Mouse (Mus musculus): ENCODE measurements around the gene Cd180. TPM values are rescaled to one million over a fixed set of nuclear protein-coding genes. Genes with fewer than 3 reads are reported as not detected.
A peak's percentile ranks its signal among the peaks of the same experiment; 100 is the strongest.
"Not testable (repeated sequence)": the region's sequence is repeated elsewhere in the genome, so short reads cannot be mapped to it uniquely, and the experiment has no call there.

The Cd180 gene
- polyA plus RNA-seq, 1 experiment from 2014 or later, result 0.64 TPM

- ATAC-seq (ENCODE audit: low read depth), result no peak
- Histone ChIP-seq H3K36me3 (ENCODE audit: control insufficient read depth, insufficient read depth, low read length) (no peaks in the 10 kb centered on the region), H3K4me1 (replicated peaks; ENCODE audit: control insufficient read depth, insufficient read depth, low read length) (no peaks in the 10 kb centered on the region), H3K9me3 (ENCODE audit: control insufficient read depth, low read length) (no peaks in the 10 kb centered on the region), H3K9ac (ENCODE audit: low read length) (no peak overlapping the region), H3K27ac (ENCODE audit: low read length) (no peak overlapping the region), H3K4me3 (ENCODE audit: low read length) (no peak overlapping the region), H3K4me2 (ENCODE audit: low read depth, low read length) (no peak overlapping the region), H3K27me3 (ENCODE audit: control insufficient read depth, insufficient read depth, low read depth, low read length) (no peaks in the 10 kb centered on the region)
- 66% methylated on average over 2 of the region's 2 CpGs for WGBS
These were observed 32.5 kb downstream of the Cd180 start for GRCm38 (mm10) chr13:102725906-102726305.

- Histone ChIP-seq H3K4me2 (ENCODE audit: low read depth, low read length) (no peak overlapping the region), H3K9ac (ENCODE audit: low read length) (no peak overlapping the region), H3K4me1 (replicated peaks; ENCODE audit: control insufficient read depth, insufficient read depth, low read length) (no peaks in the 10 kb centered on the region), H3K27me3 (ENCODE audit: control insufficient read depth, insufficient read depth, low read depth, low read length) (no peaks in the 10 kb centered on the region), H3K9me3 (ENCODE audit: control insufficient read depth, low read length) (no peaks in the 10 kb centered on the region), H3K4me3 (ENCODE audit: low read length) (no peak overlapping the region), H3K27ac (ENCODE audit: low read length) (no peak overlapping the region), H3K36me3 (ENCODE audit: control insufficient read depth, insufficient read depth, low read length) (no peaks in the 10 kb centered on the region)
- no peak for ATAC-seq (ENCODE audit: low read depth)
- 76% methylated on average over 1 of the region's 1 CpGs for WGBS
These were observed 33.5 kb downstream of the Cd180 start for GRCm38 (mm10) chr13:102726876-102727275.

- H3K4me2 ChIP-seq (ENCODE audit: low read depth, low read length), result no peak overlapping the region
- no peak for ATAC-seq (ENCODE audit: low read depth)
- 53% methylated on average over 3 of the region's 3 CpGs for WGBS
- H3K27ac ChIP-seq (ENCODE audit: low read length), result no peak overlapping the region
- no peak overlapping the region for H3K4me3 ChIP-seq (ENCODE audit: low read length)
- no peaks in the 10 kb centered on the region for H3K27me3 ChIP-seq (ENCODE audit: control insufficient read depth, insufficient read depth, low read depth, low read length)
- no peaks in the 10 kb centered on the region for H3K9me3 ChIP-seq (ENCODE audit: control insufficient read depth, low read length)
- H3K4me1 ChIP-seq (replicated peaks; ENCODE audit: control insufficient read depth, insufficient read depth, low read length), result no peaks in the 10 kb centered on the region
- no peak overlapping the region for H3K9ac ChIP-seq (ENCODE audit: low read length)
- no peaks in the 10 kb centered on the region for H3K36me3 ChIP-seq (ENCODE audit: control insufficient read depth, insufficient read depth, low read length)
These were observed 34.7 kb downstream of the Cd180 start for GRCm38 (mm10) chr13:102728035-102728434.

GRCm38 (mm10) chr13:102728951-102729350 lies 35.6 kb downstream of the Cd180 start:
- not testable (repeated sequence) for H3K36me3 ChIP-seq (ENCODE audit: control insufficient read depth, insufficient read depth, low read length); H3K9me3 ChIP-seq (ENCODE audit: control insufficient read depth, low read length); H3K4me2 ChIP-seq (ENCODE audit: low read depth, low read length); H3K9ac ChIP-seq (ENCODE audit: low read length); ATAC-seq (ENCODE audit: low read depth); H3K27ac ChIP-seq (ENCODE audit: low read length); H3K4me1 ChIP-seq (replicated peaks; ENCODE audit: control insufficient read depth, insufficient read depth, low read length); H3K27me3 ChIP-seq (ENCODE audit: control insufficient read depth, insufficient read depth, low read depth, low read length); H3K4me3 ChIP-seq (ENCODE audit: low read length)
- 74% methylated on average over 7 of the region's 7 CpGs for WGBS

GRCm38 (mm10) chr13:102733063-102733462 lies 39.7 kb downstream of the Cd180 start:
- WGBS, result 61% methylated on average over 2 of the region's 2 CpGs
- no peak for ATAC-seq (ENCODE audit: low read depth)
- no peaks in the 10 kb centered on the region for H3K27me3 ChIP-seq (ENCODE audit: control insufficient read depth, insufficient read depth, low read depth, low read length)

GRCm38 (mm10) chr13:102737811-102738210 lies 44.5 kb downstream of the Cd180 start:
- Histone ChIP-seq H3K27me3 (ENCODE audit: control insufficient read depth, insufficient read depth, low read depth, low read length) (no peaks in the 10 kb centered on the region), H3K9me3 (ENCODE audit: control insufficient read depth, low read length) (no peaks in the 10 kb centered on the region), H3K27ac (ENCODE audit: low read length) (no peak overlapping the region), H3K4me1 (replicated peaks; ENCODE audit: control insufficient read depth, insufficient read depth, low read length) (no peaks in the 10 kb centered on the region), H3K4me3 (ENCODE audit: low read length) (no peak overlapping the region), H3K4me2 (ENCODE audit: low read depth, low read length) (no peak overlapping the region), H3K9ac (ENCODE audit: low read length) (no peak overlapping the region), H3K36me3 (ENCODE audit: control insufficient read depth, insufficient read depth, low read length) (peaks cover 29% of the 10 kb centered on the region)
- ATAC-seq (ENCODE audit: low read depth), result no peak
- 93% methylated on average over 7 of the region's 7 CpGs for WGBS

More at GRCm38 (mm10) chr13:102733063-102733462, 39.7 kb downstream of the Cd180 start:
- no peak overlapping the region for H3K4me2 ChIP-seq (ENCODE audit: low read depth, low read length)
- H3K4me1 ChIP-seq (replicated peaks; ENCODE audit: control insufficient read depth, insufficient read depth, low read length), result no peaks in the 10 kb centered on the region
- H3K9ac ChIP-seq (ENCODE audit: low read length), result no peak overlapping the region
- no peak overlapping the region for H3K27ac ChIP-seq (ENCODE audit: low read length)
- H3K9me3 ChIP-seq (ENCODE audit: control insufficient read depth, low read length), result no peaks in the 10 kb centered on the region
- no peak overlapping the region for H3K4me3 ChIP-seq (ENCODE audit: low read length)
- H3K36me3 ChIP-seq (ENCODE audit: control insufficient read depth, insufficient read depth, low read length), result peaks cover 20% of the 10 kb centered on the region

- Histone ChIP-seq H3K9me3 (ENCODE audit: control insufficient read depth, low read length) (no peaks in the 10 kb centered on the region), H3K9ac (ENCODE audit: low read length) (no peak overlapping the region), H3K4me2 (ENCODE audit: low read depth, low read length) (no peak overlapping the region), H3K4me3 (ENCODE audit: low read length) (no peak overlapping the region), H3K36me3 (ENCODE audit: control insufficient read depth, insufficient read depth, low read length) (peaks cover 31% of the 10 kb centered on the region), H3K27ac (ENCODE audit: low read length) (no peak overlapping the region), H3K4me1 (replicated peaks; ENCODE audit: control insufficient read depth, insufficient read depth, low read length) (no peaks in the 10 kb centered on the region), H3K27me3 (ENCODE audit: control insufficient read depth, insufficient read depth, low read depth, low read length) (no peaks in the 10 kb centered on the region)
- ATAC-seq (ENCODE audit: low read depth), result no peak
- WGBS, result 79% methylated on average over 13 of the region's 13 CpGs
These were observed 46.6 kb downstream of the Cd180 start for GRCm38 (mm10) chr13:102739720-102740535.

- ATAC-seq (ENCODE audit: low read depth), result 0 out of 2 replicates have a peak, but pooled peaks have one; percentile 36
- Histone ChIP-seq H3K4me1 (replicated peaks; ENCODE audit: control insufficient read depth, insufficient read depth, low read length) (no peaks in the 10 kb centered on the region), H3K9me3 (ENCODE audit: control insufficient read depth, low read length) (no peaks in the 10 kb centered on the region), H3K27ac (ENCODE audit: low read length) (no peak overlapping the region), H3K36me3 (ENCODE audit: control insufficient read depth, insufficient read depth, low read length) (peaks cover 9% of the 10 kb centered on the region), H3K4me2 (ENCODE audit: low read depth, low read length) (no peak overlapping the region), H3K27me3 (ENCODE audit: control insufficient read depth, insufficient read depth, low read depth, low read length) (no peaks in the 10 kb centered on the region), H3K4me3 (ENCODE audit: low read length) (no peak overlapping the region), H3K9ac (ENCODE audit: low read length) (no peak overlapping the region)
- WGBS, result 66% methylated on average over 9 of the region's 9 CpGs
These were observed 51.3 kb downstream of the Cd180 start for GRCm38 (mm10) chr13:102744481-102745269.

- H3K36me3 ChIP-seq (ENCODE audit: control insufficient read depth, insufficient read depth, low read length), result peaks cover 14% of the 10 kb centered on the region
- WGBS, result 89% methylated on average over 3 of the region's 3 CpGs
- ATAC-seq (ENCODE audit: low read depth), result no peak
These were observed 51.9 kb downstream of the Cd180 start for GRCm38 (mm10) chr13:102745270-102745600.

More at GRCm38 (mm10) chr13:102745270-102745600, 51.9 kb downstream of the Cd180 start:
- Histone ChIP-seq H3K9ac (ENCODE audit: low read length) (no peak overlapping the region), H3K4me1 (replicated peaks; ENCODE audit: control insufficient read depth, insufficient read depth, low read length) (no peaks in the 10 kb centered on the region), H3K4me3 (ENCODE audit: low read length) (no peak overlapping the region), H3K9me3 (ENCODE audit: control insufficient read depth, low read length) (no peaks in the 10 kb centered on the region), H3K27ac (ENCODE audit: low read length) (no peak overlapping the region), H3K27me3 (ENCODE audit: control insufficient read depth, insufficient read depth, low read depth, low read length) (no peaks in the 10 kb centered on the region), H3K4me2 (ENCODE audit: low read depth, low read length) (no peak overlapping the region)

Measured in lung, embryonic 16.5 days (tissue).